Mouse (Mus musculus): ENCODE data around the gene Tanc2. TPM values are rescaled to one million over a fixed set of nuclear protein-coding genes. Genes with fewer than 3 reads are reported as not detected.

Tanc2 gene
- polyA plus RNA-seq, 1 experiment from 2014 or later = 17.9 TPM

DNA sequence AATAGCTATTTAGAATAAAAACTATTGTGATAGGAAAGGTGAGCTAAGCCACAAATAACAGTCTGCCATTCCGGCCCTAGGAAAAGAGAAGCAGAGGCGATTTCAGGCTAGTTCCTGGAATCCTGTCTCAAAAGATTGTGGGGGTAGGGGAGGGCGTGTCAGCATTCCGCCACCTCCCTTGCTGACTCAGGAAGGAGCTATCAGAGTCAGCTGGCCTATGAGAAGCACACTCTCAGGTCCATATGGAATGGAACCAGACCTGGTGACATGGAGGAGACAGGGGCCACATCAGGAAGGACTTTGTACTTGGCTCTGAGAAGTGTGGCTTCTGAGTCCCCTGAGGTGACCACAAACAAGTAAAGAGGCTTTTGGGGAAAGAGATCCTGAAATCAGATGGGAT lies 360.7 kb downstream of the Tanc2 start:
- no peaks in the 10 kb centered on the region for H3K4me1 ChIP-seq
- 76% methylated on average over 4 of the region's 4 CpGs for WGBS
- H3K27ac ChIP-seq (replicated peaks) = no peak overlapping the region
- H3K4me2 ChIP-seq (replicated peaks) = no peak overlapping the region
- no peak for ATAC-seq (ENCODE audit: low FRiP score, low read depth)
- H3K36me3 ChIP-seq = no peaks in the 10 kb centered on the region
- H3K9me3 ChIP-seq = no peaks in the 10 kb centered on the region
- no peak overlapping the region for H3K9ac ChIP-seq (replicated peaks)
- no peak overlapping the region for H3K4me3 ChIP-seq
- peaks cover 9% of the 10 kb centered on the region for H3K27me3 ChIP-seq

DNA sequence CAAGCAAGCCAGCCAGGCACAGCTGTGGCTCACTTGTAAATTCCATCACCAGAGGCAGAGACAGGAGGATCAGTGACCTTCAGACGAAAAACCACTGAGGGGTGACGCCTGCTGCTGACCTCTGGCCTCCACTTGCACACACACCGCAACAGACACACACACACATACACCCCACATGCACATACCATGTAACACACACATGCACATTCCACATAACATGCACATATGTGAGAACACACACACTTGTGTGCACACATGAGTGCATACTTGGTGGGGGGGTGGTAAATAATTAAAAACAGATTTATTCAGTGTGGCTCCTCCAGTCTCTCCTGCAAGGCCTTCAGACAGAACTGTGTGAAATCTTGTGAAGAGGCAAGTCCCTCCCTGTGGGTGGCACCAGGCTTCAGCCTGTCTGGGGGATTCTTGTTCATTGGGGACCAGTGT lies 361.8 kb downstream of the Tanc2 start:
- Histone ChIP-seq H3K36me3 (no peaks in the 10 kb centered on the region), H3K9ac (replicated peaks) (no peak overlapping the region), H3K4me2 (replicated peaks) (no peak overlapping the region), H3K9me3 (no peaks in the 10 kb centered on the region), H3K27me3 (peaks cover 3% of the 10 kb centered on the region), H3K27ac (replicated peaks) (no peak overlapping the region), H3K4me3 (no peak overlapping the region), H3K4me1 (no peaks in the 10 kb centered on the region)
- ATAC-seq (ENCODE audit: low FRiP score, low read depth) = no peak
- WGBS = 37% methylated on average over 3 of the region's 3 CpGs

DNA sequence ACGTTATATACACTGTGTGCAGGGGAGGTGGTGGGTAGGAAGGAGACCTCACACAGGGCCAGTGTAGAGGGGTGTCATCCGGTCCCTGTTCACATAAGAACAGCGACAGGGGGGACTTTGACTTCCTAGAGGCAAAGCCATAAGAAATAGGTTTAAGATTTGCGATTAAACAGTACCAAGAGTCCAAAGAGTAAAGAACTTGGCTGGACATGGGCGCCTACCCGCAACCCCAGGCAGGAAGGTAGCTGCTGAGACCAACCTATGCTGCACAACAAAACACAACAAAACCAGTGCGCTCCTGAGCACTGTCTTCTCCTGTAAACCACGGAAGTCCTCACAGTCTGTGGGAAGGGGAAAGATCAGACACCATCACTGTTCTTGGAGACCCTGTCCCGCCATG lies 362.3 kb downstream of the Tanc2 start:
- Histone ChIP-seq H3K27ac (replicated peaks) (no peak overlapping the region), H3K36me3 (no peaks in the 10 kb centered on the region), H3K9ac (replicated peaks) (no peak overlapping the region), H3K4me3 (no peak overlapping the region), H3K9me3 (no peaks in the 10 kb centered on the region), H3K27me3 (peaks cover 3% of the 10 kb centered on the region), H3K4me1 (no peaks in the 10 kb centered on the region), H3K4me2 (replicated peaks) (no peak overlapping the region)
- no peak for ATAC-seq (ENCODE audit: low FRiP score, low read depth)
- 89% methylated on average over 9 of the region's 9 CpGs for WGBS

DNA sequence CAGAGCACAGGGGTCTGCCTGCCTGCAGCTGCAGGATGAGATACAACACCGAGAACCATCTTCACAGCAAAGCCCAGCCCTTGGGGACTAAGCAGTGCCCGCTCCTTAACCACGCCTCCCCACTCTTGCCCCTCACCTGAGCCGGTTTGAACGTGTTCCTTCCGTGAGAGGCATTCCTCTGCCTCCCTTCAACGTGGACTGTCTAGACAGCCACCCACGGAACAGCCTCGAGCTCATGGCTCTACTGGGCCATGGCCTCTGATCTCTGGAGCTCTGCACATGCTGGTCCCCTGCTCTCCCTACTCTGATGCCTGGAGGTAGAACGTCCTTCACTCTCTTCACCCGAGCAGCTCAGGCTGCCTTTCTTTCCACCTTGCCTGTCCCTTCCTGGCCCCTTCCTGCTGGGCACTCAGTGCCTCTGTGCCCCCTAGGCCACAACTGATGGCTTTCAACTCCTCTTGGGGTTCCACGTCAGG lies 363.2 kb downstream of the Tanc2 start, which contains the start of gene Cyb561:
Cyb561 (minus strand) TSS at position 426 of the 476 bp plus-strand sequence.
- H3K36me3 ChIP-seq = no peaks in the 10 kb centered on the region
- no peaks in the 10 kb centered on the region for H3K9me3 ChIP-seq
- H3K4me3 ChIP-seq = no peak within 1 kb of the TSS
- no peak within 1 kb of the TSS for H3K9ac ChIP-seq (replicated peaks)
- no peak within 1 kb of the TSS for H3K27ac ChIP-seq (replicated peaks)
- no peaks in the 10 kb centered on the region for H3K4me1 ChIP-seq
- no peaks in the 10 kb centered on the region; the same call in 1 of the 2 replicates for H3K27me3 ChIP-seq
- 82% methylated on average over 12 of the region's 12 CpGs for WGBS
- H3K4me2 ChIP-seq (replicated peaks) = no peak within 1 kb of the TSS
- no peak for ATAC-seq (ENCODE audit: low FRiP score, low read depth)

DNA sequence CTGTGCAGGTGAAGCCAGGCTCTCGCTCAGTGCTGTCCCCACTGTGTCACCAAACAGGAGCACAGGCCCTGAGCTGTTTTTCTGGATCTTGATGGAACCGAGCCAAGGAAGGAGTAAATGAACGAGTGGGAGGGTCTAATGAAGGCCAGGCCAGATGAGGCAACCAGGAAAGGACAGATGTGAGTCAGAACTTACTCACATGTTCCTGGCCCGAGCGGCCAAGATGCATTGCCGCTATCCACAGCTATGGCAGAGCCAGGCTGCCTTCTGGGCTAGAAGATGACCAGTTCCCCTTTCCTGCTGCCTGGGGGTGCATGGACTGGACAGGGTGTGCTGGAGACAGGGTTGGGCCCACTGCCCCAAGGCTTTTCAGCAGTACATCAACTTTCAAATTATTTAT lies 363.6 kb downstream of the Tanc2 start:
- Histone ChIP-seq H3K36me3 (no peaks in the 10 kb centered on the region), H3K9me3 (no peaks in the 10 kb centered on the region), H3K4me1 (no peaks in the 10 kb centered on the region), H3K9ac (replicated peaks) (no peak overlapping the region), H3K27me3 (no peaks in the 10 kb centered on the region; the same call in 1 of the 2 replicates), H3K4me2 (replicated peaks) (no peak overlapping the region), H3K4me3 (no peak overlapping the region), H3K27ac (replicated peaks) (no peak overlapping the region)
- no peak for ATAC-seq (ENCODE audit: low FRiP score, low read depth)
- 87% methylated on average over 6 of the region's 6 CpGs for WGBS

DNA sequence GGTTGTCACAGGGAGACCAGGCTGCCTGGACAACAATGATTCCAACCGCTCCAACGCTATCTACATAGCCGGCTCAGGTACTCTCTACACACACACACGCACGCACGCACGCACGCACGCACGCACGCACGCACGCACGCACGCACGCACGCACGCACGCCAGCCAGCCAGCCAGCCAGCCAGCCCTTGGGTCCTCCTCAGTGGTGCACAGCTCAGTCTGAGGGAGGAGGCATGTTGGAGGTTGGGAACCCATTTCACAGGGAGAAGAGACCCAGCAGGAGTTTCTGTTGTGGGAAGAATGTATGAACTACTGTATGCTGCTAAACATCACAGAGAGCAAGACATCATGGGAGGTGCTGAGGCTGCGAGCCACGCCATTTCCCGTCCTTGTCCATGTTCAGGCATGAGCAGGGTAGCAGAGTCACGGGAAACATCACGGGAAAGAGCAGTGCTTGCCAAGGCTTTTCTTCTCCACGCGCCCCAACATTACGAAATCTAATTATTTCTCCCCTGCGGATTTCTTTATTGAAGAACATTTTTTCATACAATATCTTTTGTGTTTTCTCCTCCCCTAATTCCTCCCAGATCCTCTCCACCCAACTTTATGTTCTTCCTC lies 366.1 kb downstream of the Tanc2 start:
- Histone ChIP-seq H3K36me3 (no peaks in the 10 kb centered on the region), H3K4me3 (no peak overlapping the region), H3K4me2 (replicated peaks) (no peak overlapping the region), H3K4me1 (no peaks in the 10 kb centered on the region), H3K9ac (replicated peaks) (no peak overlapping the region), H3K9me3 (no peaks in the 10 kb centered on the region), H3K27ac (replicated peaks) (no peak overlapping the region), H3K27me3 (no peaks in the 10 kb centered on the region)
- WGBS = 89% methylated on average over 28 of the region's 28 CpGs
- no peak for ATAC-seq (ENCODE audit: low FRiP score, low read depth)

DNA sequence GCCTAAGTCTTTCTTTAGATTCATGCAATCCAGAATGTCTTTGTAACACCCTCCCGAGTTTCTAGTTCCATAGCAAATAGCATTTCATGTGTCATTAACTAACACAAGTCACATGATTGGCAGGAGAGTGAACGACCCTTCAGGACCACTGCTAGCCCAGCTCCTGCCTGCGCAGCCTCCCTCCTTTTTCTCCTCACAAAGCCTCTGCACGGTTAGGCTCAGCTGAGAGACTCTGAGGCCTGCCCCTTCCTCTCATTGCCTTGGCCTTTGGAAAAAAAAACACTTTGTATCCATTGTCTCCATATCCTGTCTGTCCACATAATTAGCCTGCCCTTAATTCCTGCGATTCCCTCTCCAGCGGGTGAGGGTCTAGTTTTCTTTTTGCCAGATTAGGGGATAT lies 367.7 kb downstream of the Tanc2 start:
- H3K4me3 ChIP-seq = no peak overlapping the region
- no peak overlapping the region for H3K9ac ChIP-seq (replicated peaks)
- H3K27ac ChIP-seq (replicated peaks) = no peak overlapping the region
- H3K4me1 ChIP-seq = no peaks in the 10 kb centered on the region
- no peak for ATAC-seq (ENCODE audit: low FRiP score, low read depth)
- no peaks in the 10 kb centered on the region for H3K27me3 ChIP-seq
- 52% methylated on average over 6 of the region's 6 CpGs for WGBS
- no peaks in the 10 kb centered on the region for H3K9me3 ChIP-seq
- no peaks in the 10 kb centered on the region for H3K36me3 ChIP-seq
- no peak overlapping the region for H3K4me2 ChIP-seq (replicated peaks)

DNA sequence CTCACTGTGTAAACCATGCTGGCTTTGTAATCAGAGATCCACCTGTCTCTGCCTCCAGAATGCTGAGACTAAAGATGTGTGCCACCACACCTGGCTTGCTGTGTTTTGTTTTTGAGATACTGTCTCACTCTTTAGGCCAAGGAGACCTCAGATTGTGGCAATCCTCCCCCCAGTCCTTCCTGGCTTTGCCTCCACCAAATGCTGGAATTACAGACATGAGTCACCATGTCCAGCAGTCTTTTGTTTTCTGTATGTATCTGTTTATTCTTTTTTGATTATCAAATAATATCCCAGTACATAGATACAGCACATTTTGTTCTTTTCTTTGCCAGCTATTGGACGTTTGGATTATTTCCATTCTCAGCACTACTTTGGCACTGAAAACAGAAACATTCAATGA lies 368.8 kb downstream of the Tanc2 start:
- 68% methylated on average over 1 of the region's 1 CpGs for WGBS
- Histone ChIP-seq H3K9me3 (no peaks in the 10 kb centered on the region), H3K27ac (replicated peaks) (no peak overlapping the region), H3K4me1 (no peaks in the 10 kb centered on the region), H3K9ac (replicated peaks) (no peak overlapping the region), H3K36me3 (no peaks in the 10 kb centered on the region), H3K4me3 (no peak overlapping the region), H3K4me2 (replicated peaks) (no peak overlapping the region), H3K27me3 (no peaks in the 10 kb centered on the region)
- ATAC-seq (ENCODE audit: low FRiP score, low read depth) = no peak

DNA sequence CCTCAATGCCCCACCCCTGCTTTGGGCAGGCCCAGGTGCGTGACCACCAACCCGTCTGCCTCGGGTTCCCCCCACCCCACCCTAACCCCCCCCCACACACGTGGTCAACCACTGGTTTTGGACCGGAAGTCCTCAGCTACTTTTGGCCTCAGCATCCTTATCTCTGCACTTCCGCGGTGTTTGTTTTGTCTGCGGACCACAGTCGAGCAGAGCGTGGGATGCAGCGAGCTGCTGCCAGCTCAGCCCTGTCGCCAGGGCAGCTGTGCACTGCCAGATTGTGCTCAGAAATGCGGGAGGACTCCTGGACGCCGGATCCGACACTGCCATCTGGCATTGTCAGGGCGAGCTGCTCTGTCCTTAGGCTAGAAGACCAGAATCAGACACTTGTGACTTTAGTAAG lies 369.6 kb downstream of the Tanc2 start:
- no peak overlapping the region for H3K9ac ChIP-seq (replicated peaks)
- 57% methylated on average over 17 of the region's 17 CpGs for WGBS
- no peaks in the 10 kb centered on the region for H3K9me3 ChIP-seq
- no peaks in the 10 kb centered on the region for H3K4me1 ChIP-seq
- no peaks in the 10 kb centered on the region for H3K36me3 ChIP-seq
- ATAC-seq (ENCODE audit: low FRiP score, low read depth) = no peak
- H3K27ac ChIP-seq (replicated peaks) = no peak overlapping the region
- H3K27me3 ChIP-seq = no peaks in the 10 kb centered on the region
- no peak overlapping the region for H3K4me2 ChIP-seq (replicated peaks)
- H3K4me3 ChIP-seq = no peak overlapping the region

DNA sequence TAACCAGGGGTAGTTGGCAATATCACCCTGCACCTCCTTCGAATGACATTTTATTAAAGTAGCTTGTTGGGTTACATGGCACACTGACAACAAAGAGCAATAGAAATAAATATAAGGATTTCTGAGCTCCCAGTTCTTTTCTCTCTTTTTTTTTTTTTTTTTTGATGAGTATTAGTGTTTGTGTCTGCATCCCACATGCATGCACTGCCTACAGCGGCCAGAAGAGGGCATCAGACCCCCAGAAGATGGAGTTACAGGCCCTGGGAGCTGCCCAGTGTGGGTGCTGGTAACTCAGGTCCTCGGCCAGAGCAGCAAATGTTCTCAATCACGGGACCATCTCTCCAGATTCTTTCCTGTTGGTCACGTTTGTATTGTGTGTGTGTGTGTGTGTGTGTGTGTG lies 374.9 kb downstream of the Tanc2 start:
- Histone ChIP-seq H3K9ac (replicated peaks) (no peak overlapping the region), H3K27ac (replicated peaks) (no peak overlapping the region), H3K9me3 (no peaks in the 10 kb centered on the region), H3K4me2 (replicated peaks) (no peak overlapping the region), H3K36me3 (no peaks in the 10 kb centered on the region), H3K27me3 (peaks cover 39% of the 10 kb centered on the region), H3K4me3 (no peak overlapping the region), H3K4me1 (peaks cover 18% of the 10 kb centered on the region)
- no peak for ATAC-seq (ENCODE audit: low FRiP score, low read depth)
- 68% methylated on average over 5 of the region's 5 CpGs for WGBS

DNA sequence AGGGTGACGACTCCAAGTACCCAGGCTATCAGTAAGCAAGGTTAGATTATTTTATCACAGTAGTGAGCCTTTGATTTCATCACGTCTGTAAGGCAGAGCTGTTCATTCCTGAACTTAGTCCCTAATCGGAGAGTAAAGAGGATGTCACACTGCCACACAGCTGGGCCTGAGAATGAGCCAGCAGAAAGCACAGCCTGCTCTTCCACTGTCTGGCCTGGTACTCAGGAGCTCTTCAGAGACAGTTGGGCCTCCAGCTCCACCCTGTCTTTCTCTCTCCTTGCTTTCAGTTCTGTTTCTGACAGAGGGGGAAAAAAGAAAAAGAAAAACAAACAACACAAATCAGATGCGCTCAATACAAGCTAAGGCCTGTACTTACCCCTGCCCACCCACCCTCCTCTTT lies 376.5 kb downstream of the Tanc2 start:
- peaks cover 55% of the 10 kb centered on the region for H3K27me3 ChIP-seq
- H3K9me3 ChIP-seq = no peaks in the 10 kb centered on the region
- 67% methylated on average over 4 of the region's 4 CpGs for WGBS
- H3K4me1 ChIP-seq = peaks cover 18% of the 10 kb centered on the region
- no peaks in the 10 kb centered on the region for H3K36me3 ChIP-seq
- ATAC-seq (ENCODE audit: low FRiP score, low read depth) = no peak
- H3K27ac ChIP-seq (replicated peaks) = no peak overlapping the region
- no peak overlapping the region for H3K9ac ChIP-seq (replicated peaks)
- no peak overlapping the region for H3K4me2 ChIP-seq (replicated peaks)
- H3K4me3 ChIP-seq = no peak overlapping the region

DNA sequence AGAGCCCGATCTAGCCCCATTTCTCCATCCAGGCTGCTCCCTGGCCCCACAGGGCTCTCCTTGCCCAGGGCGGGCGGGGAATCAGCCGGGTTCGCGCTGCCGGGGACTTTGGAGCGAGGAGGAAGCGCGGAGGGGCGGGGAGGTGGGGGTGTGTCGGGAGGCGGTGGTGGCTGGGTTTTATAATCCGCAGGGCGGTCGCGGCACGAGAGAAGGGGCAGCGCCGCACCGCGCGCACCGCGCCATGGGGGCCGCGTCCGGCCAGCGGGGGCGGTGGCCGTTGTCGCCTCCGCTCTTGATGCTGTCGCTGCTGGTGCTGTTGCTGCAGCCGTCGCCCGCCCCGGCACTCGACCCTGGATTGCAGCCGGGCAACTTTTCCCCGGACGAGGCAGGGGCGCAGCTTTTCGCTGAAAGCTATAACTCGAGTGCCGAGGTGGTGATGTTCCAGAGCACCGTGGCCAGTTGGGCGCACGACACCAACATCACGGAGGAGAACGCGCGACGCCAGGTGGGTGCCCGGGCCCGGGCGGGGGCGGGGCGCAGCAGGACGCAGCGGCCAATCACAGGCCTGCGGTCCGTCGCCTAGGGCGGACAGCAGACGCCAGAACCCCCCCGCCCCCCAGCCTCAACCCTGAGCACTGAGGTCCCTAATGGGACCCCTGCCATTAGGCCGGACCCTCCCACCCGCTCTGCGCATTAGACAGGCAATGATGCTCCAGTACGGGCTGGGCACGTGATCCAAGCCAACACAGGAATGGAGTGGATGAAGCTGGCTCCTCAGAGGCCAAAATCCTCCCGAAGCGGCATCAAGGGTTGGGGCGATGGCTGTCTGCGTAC lies 378.2 kb downstream of the Tanc2 start, which contains the start of gene Ace:
Ace (plus strand) TSS at position 205 of the 834 bp plus-strand sequence.
- H3K4me1 ChIP-seq = peaks cover 18% of the 10 kb centered on the region
- WGBS = under 1% methylated on average over 73 of the region's 76 CpGs
- no peaks in the 10 kb centered on the region for H3K9me3 ChIP-seq
- H3K4me3 ChIP-seq = peak within 1 kb of the TSS; percentile 56
- no peaks in the 10 kb centered on the region for H3K36me3 ChIP-seq
- peaks cover 59% of the 10 kb centered on the region for H3K27me3 ChIP-seq
- H3K27ac ChIP-seq (replicated peaks) = no peak within 1 kb of the TSS
- peak within 1 kb of the TSS; percentile 66 for H3K9ac ChIP-seq (replicated peaks)
- peak; percentile 69 for ATAC-seq (ENCODE audit: low FRiP score, low read depth)
- H3K4me2 ChIP-seq (replicated peaks) = peak within 1 kb of the TSS; percentile 93

All from midbrain, embryonic 12.5 days (tissue).